Mouse (Mus musculus): Measurements from ENCODE around the gene 1500009L16Rik.

GRCm38 (mm10) chr10:83758732-83759131 lies 36.1 kb downstream of the 1500009L16Rik start:
- TF ChIP-seq CTCF (IDR thresholded peaks at IDR 0.05; ENCODE audit: insufficient read depth, low read depth, low read length) (no peak), POLR2A (IDR thresholded peaks at IDR 0.05; ENCODE audit: insufficient read depth, low read depth, low read length) (no peak)
